Mouse (Mus musculus) ES-Bruce4 (cell line): ENCODE results near the gene Nrxn3. TPM values are rescaled to one million over a fixed set of nuclear protein-coding genes. Genes with fewer than 3 reads are reported as not detected.

Source experiments
- H3K27ac ChIP-seq: 2 replicates; pipeline ENCODE4 v1.5.1; 2012; ENCODE audit warnings: low read length, inconsistent platforms; ENCODE audit not compliant: insufficient read depth
- H3K27me3 ChIP-seq: 2 replicates; pipeline ENCODE4 v1.6.1; 2012; ENCODE audit warnings: mild to moderate bottlenecking, low read length, inconsistent platforms; ENCODE audit not compliant: control insufficient read depth, poor library complexity, insufficient read depth, severe bottlenecking
- H3K36me3 ChIP-seq: 2 replicates; pipeline ENCODE4 v1.6.1; 2012; ENCODE audit warnings: inconsistent platforms, mild to moderate bottlenecking, low read length, moderate library complexity; ENCODE audit not compliant: control insufficient read depth, poor library complexity, insufficient read depth, severe bottlenecking
- H3K4me1 ChIP-seq: one replicate; pipeline ENCODE4 v1.8.1; 2011; ENCODE audit warnings: low read length; ENCODE audit not compliant: control insufficient read depth, insufficient read depth
- H3K4me3 ChIP-seq: 2 replicates; pipeline ENCODE4 v1.5.1; 2011; ENCODE audit warnings: low read depth, mild to moderate bottlenecking, low read length
- H3K9ac ChIP-seq: 2 replicates; pipeline ENCODE4 v1.6.1; 2012; ENCODE audit warnings: low read depth, mild to moderate bottlenecking, inconsistent platforms; ENCODE audit not compliant: poor library complexity, severe bottlenecking
- H3K9me3 ChIP-seq: replicated peaks from 2 replicates; pipeline ENCODE4 v1.6.1; 2012; ENCODE audit warnings: mild to moderate bottlenecking, low read length, inconsistent platforms; ENCODE audit not compliant: control insufficient read depth, poor library complexity, insufficient read depth, severe bottlenecking
- CTCF ChIP-seq: IDR thresholded peaks from one replicate; pipeline ENCODE4 v1.8.1; 2011; ENCODE audit warnings: low read depth, low read length
- EP300 ChIP-seq: IDR thresholded peaks from 2 replicates; pipeline ENCODE4 v1.6.1; 2011; ENCODE audit warnings: low read depth, low read length; ENCODE audit not compliant: insufficient read depth
- POLR2A ChIP-seq: IDR thresholded peaks from one replicate; pipeline ENCODE4 v1.8.1; 2011; ENCODE audit warnings: low read length; ENCODE audit not compliant: insufficient read depth
- polyA plus RNA-seq: library from polyadenylated mRNA; stranded (reverse); fragments of >200 nt; gene quantifications from 2 replicates; pipeline ENCODE4 v1.2.4, GENCODE M21; 2011; ENCODE audit warnings: low read depth; ENCODE audit not compliant: missing spikeins, insufficient read depth, insufficient read length

Gene Nrxn3
- polyA plus RNA-seq, 1 experiment = not detected

GRCm38 (mm10) chr12:90056256-90056655 lies 1333.6 kb downstream of the Nrxn3 start:
- no peak for TF ChIP-seq EP300
- H3K4me3 ChIP-seq = no peak overlapping the region
- H3K9ac ChIP-seq = no peak overlapping the region
- no peaks in the 10 kb centered on the region for H3K27me3 ChIP-seq
- H3K4me1 ChIP-seq = no peaks in the 10 kb centered on the region
- H3K36me3 ChIP-seq = no peaks in the 10 kb centered on the region
- no peak overlapping the region for H3K27ac ChIP-seq
- no peaks in the 10 kb centered on the region for H3K9me3 ChIP-seq

GRCm38 (mm10) chr12:90059786-90060185 lies 1337.1 kb downstream of the Nrxn3 start:
- TF ChIP-seq CTCF = no peak
- no peak for TF ChIP-seq EP300
- TF ChIP-seq POLR2A = no peak
- H3K36me3 ChIP-seq = no peaks in the 10 kb centered on the region

GRCm38 (mm10) chr12:90061312-90061711 lies 1338.6 kb downstream of the Nrxn3 start:
- H3K9me3 ChIP-seq = no peaks in the 10 kb centered on the region
- no peak for TF ChIP-seq CTCF
- no peak for TF ChIP-seq POLR2A
- no peak for TF ChIP-seq EP300
- no peak overlapping the region for H3K9ac ChIP-seq
- no peak overlapping the region for H3K27ac ChIP-seq
- H3K36me3 ChIP-seq = no peaks in the 10 kb centered on the region
- no peaks in the 10 kb centered on the region for H3K27me3 ChIP-seq
- no peak overlapping the region for H3K4me3 ChIP-seq
- no peaks in the 10 kb centered on the region for H3K4me1 ChIP-seq

More at GRCm38 (mm10) chr12:90059786-90060185, 1337.1 kb downstream of the Nrxn3 start:
- Histone ChIP-seq H3K27me3 (no peaks in the 10 kb centered on the region), H3K9ac (no peak overlapping the region), H3K27ac (no peak overlapping the region), H3K4me3 (no peak overlapping the region), H3K9me3 (no peaks in the 10 kb centered on the region), H3K4me1 (no peaks in the 10 kb centered on the region)

DNA sequence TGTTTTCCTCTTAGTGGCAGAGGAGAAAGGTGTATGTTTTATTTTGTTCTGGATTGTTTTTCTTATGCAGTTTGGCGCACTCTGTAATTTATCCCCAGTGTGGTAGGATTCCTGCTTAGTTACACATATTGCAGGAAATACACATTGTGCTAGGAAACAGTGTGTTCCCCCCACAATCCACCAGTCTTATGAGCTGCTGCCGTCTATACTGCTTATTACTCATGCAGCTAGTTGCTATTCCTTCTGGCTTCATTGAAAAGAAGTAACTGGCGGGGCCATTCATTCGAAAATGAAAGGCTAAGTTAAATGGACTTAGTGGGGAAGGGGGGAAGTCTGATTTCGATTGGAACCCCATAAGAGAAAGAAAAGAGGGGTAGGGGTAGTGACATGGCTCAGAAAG lies 1339.5 kb downstream of the Nrxn3 start:
- Histone ChIP-seq H3K27ac (no peak overlapping the region), H3K9ac (no peak overlapping the region), H3K9me3 (no peaks in the 10 kb centered on the region), H3K4me3 (no peak overlapping the region), H3K4me1 (no peaks in the 10 kb centered on the region), H3K36me3 (no peaks in the 10 kb centered on the region), H3K27me3 (no peaks in the 10 kb centered on the region)
- TF ChIP-seq POLR2A (no peak), EP300 (no peak), CTCF (no peak)

DNA sequence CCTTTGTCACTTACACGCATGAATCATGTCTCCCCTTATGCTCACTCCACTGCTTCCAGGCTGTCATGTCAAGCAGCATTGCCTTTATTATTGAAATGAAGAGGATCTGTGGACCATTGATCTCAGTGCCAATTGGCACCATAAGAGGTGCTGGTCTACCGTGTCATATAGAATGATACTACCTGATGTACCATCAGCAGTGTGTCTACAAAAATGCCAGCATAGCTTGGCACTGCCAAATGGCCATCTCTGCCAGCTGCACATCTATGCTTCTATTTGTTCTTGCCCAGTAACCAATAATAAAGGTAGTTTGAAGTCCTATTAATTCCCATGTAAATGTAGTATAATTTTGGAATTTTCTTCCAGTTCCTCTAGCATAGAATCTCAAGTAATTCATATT lies 1340.8 kb downstream of the Nrxn3 start:
- Histone ChIP-seq H3K4me1 (no peaks in the 10 kb centered on the region), H3K27me3 (no peaks in the 10 kb centered on the region), H3K36me3 (no peaks in the 10 kb centered on the region), H3K9me3 (no peaks in the 10 kb centered on the region), H3K4me3 (no peak overlapping the region), H3K27ac (no peak overlapping the region), H3K9ac (no peak overlapping the region)
- no peak for TF ChIP-seq POLR2A
- no peak for TF ChIP-seq EP300
- no peak for TF ChIP-seq CTCF

DNA sequence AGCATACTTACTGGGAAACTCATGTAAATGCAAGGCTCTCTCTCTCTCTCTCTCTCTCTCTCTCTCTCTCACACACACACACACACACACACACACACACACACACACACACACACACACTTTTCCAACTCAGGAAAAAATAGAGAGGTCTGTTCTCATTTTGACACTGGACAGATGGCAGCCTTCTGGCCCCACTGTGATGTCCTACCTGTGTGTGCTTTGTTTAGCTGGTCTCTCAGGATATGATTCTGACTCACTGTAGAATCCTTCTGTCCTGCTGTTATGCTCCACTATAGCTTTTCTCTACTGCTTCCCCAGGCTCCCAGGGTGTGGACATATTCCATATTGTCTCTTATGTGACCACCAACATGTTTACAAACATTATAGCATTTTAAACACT lies 1363.2 kb downstream of the Nrxn3 start:
- H3K9me3 ChIP-seq = peaks cover 4% of the 10 kb centered on the region
- H3K9ac ChIP-seq = no peak overlapping the region
- no peaks in the 10 kb centered on the region for H3K36me3 ChIP-seq
- TF ChIP-seq POLR2A (no peak), CTCF (no peak), EP300 (no peak)
- H3K27ac ChIP-seq = no peak overlapping the region
- peaks cover 1% of the 10 kb centered on the region; the same call in 1 of the 2 replicates for H3K27me3 ChIP-seq
- no peaks in the 10 kb centered on the region for H3K4me1 ChIP-seq
- no peak overlapping the region for H3K4me3 ChIP-seq
